Mouse (Mus musculus): ENCODE measurements around the gene Stk11ip.

DNA sequence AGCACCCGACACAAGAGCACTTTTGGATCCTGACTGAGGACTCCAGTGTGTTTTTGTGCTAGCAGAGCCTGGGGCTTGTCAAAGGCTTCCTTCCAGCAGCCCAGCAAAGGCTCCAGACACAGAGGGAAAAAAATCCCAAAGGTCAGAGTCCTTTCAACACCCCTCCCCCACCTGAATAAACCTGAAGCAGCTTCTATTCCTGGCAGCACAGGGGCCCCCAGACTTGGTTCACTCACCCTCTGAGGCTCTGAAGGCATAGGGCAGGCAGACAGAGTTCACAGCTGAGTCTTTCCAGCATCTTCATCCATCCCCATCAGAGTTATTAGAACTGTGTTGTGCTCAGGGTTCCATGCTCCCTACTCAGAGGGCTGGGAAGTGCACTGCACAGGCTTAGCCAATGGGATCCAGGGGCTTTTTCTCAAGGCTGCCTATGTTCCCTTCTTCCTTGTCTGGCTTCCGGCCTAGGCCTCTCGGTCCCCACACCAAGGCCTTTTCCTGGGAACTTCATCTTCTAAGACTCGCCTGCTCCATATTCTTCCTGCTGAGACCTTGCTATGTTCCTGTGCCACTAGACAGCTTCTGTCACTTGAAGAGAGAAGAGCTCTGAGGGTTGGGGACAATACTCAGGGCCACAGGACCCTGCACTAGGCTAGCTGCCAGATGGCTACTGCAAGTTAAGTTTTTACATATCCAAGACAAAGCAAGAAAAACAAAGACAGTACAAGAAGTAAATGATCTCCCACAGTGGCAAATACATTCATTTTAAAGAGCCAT lies 9.7 kb upstream of the Stk11ip start:
- no peak for TF ChIP-seq CTCF (IDR thresholded peaks at IDR 0.05; ENCODE audit: extremely low read depth, insufficient read depth, low read length)
- TF ChIP-seq POLR2A (IDR thresholded peaks at IDR 0.05; ENCODE audit: extremely low read depth, insufficient read depth, low read length): no peak

All from cortical plate, adult 2 months (tissue).